Mouse (Mus musculus): ENCODE measurements around the gene Tcf15.

GRCm38 (mm10) chr2:152166257-152166656 lies 22.9 kb downstream of the Tcf15 start:
- TF ChIP-seq CTCF (IDR thresholded peaks at IDR 0.05; ENCODE audit: borderline replicate concordance, extremely low read depth, insufficient read depth, insufficient read length) (no peak), POLR2A (IDR thresholded peaks at IDR 0.05; ENCODE audit: borderline replicate concordance, extremely low read depth, insufficient read depth, insufficient read length, poor library complexity, severe bottlenecking) (no peak)
